Mouse (Mus musculus) embryonic facial prominence, embryonic 12.5 days (tissue): ENCODE data around the gene Ctnnd2. TPM values are rescaled to one million over a fixed set of nuclear protein-coding genes. Genes with fewer than 3 reads are reported as not detected.

Experiments
- ATAC-seq: fragments of 200-750 bp; cut with Nextera tagmentation; 2 replicates; pipeline ENCODE4 v1.8.0; 2017; ENCODE audit not compliant: insufficient number of reproducible peaks, insufficient read depth, low FRiP score, low TSS enrichment
- H3K27ac ChIP-seq: fragments of 300-500 bp; sonication (generic); 2 replicates; pipeline ENCODE4 v1.5.1; 2016; ENCODE audit warnings: mild to moderate bottlenecking
- H3K27me3 ChIP-seq: fragments of 300-500 bp; sonication (generic); 2 replicates; pipeline ENCODE4 v1.6.1; 2016; ENCODE audit warnings: mild to moderate bottlenecking, moderate library complexity
- H3K36me3 ChIP-seq: fragments of 300-500 bp; sonication (generic); 2 replicates; pipeline ENCODE4 v1.6.1; 2016; ENCODE audit warnings: mild to moderate bottlenecking
- H3K4me1 ChIP-seq: fragments of 300-500 bp; sonication (generic); 2 replicates; pipeline ENCODE4 v1.6.1; 2016
- H3K4me2 ChIP-seq: fragments of 300-500 bp; sonication (generic); replicated peaks from 2 replicates; pipeline ENCODE4 v1.6.1; 2016; ENCODE audit warnings: mild to moderate bottlenecking, moderate library complexity
- H3K4me3 ChIP-seq: fragments of 300-500 bp; sonication (generic); 2 replicates; pipeline ENCODE4 v1.5.1; 2016; ENCODE audit warnings: mild to moderate bottlenecking
- H3K9ac ChIP-seq: fragments of 300-500 bp; sonication (generic); 2 replicates; pipeline ENCODE4 v1.6.1; 2016; ENCODE audit warnings: mild to moderate bottlenecking, moderate library complexity
- H3K9me3 ChIP-seq: fragments of 300-500 bp; sonication (generic); 2 replicates; pipeline ENCODE4 v1.6.1; 2016; ENCODE audit warnings: mild to moderate bottlenecking, moderate library complexity
- WGBS: fragments of 180-500 bp; shearing (Covaris S2); methylation state at CpG from one replicate; pipeline ENCODE4 v1.1.7; 2016; 5-methylcytosine and 5-hydroxymethylcytosine counted together
- polyA plus RNA-seq: library from polyadenylated mRNA; unstranded; fragments of >200 nt; fragmentation: Nextera tagmentation; extraction: Ambion mirVana; gene quantifications from 2 replicates; pipeline ENCODE4 v1.2.1, GENCODE M21; 2016

Gene Ctnnd2
- polyA plus RNA-seq, 1 experiment from 2014 or later: 13.5 TPM

DNA sequence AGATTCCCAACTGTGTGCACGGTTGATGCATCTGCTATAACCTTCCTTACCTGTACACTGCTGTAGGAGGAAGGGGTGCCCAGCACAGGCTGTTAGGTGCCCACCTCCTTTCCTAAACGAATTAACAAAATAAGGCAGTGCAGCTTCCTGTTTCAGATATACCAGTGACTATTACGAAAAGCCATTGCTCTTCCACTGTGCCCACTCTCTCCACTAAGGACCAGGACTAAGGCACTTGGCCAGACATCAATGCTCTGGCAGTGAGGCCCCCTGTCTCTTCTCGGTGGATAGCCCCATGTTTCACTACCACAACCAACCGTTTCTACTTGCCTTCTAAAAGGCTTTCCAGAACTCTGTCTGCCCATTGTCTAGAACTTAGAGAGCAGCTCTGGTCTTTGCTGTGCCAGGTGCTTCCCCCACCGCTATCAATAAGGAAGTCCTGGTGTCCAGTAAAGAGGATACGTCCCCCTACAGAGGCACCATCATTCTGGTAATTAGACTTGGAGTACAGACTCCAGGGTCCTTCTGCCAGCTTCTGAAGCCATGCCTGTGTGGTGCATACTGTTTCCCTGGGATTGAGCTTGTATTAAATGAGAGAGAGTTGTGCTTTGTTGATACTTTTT is 459.8 kb downstream of the Ctnnd2 start:
- Histone ChIP-seq H3K4me3 (no peak overlapping the region), H3K9me3 (no peaks in the 10 kb centered on the region)
- 83% methylated on average over 7 of the region's 7 CpGs for WGBS

DNA sequence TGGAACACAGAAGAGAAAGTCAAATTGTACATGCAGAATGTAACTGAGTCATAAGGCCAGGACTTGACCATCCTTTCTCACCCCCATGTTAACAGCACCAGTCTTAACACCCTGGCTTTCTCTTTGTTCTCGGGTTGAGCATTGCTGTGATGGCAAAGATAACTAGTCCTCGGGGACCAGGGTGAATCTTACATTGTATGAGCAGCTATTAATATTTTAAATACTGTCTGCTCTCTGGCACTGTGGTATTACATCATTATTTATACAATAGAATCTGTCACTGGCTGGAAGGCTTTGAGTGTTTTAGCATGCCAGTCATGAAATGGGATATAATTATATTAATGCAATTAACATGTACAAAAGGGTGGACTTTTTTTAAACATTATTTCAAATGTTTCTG is 461.5 kb downstream of the Ctnnd2 start:
- 60% methylated on average over 2 of the region's 2 CpGs for WGBS
- H3K4me3 ChIP-seq: no peak overlapping the region
- ATAC-seq: no peak
- no peak overlapping the region for H3K27ac ChIP-seq
- H3K4me2 ChIP-seq: no peak overlapping the region
- H3K36me3 ChIP-seq: no peaks in the 10 kb centered on the region
- H3K4me1 ChIP-seq: no peaks in the 10 kb centered on the region
- H3K9ac ChIP-seq: no peak overlapping the region
- no peaks in the 10 kb centered on the region for H3K27me3 ChIP-seq
- no peaks in the 10 kb centered on the region for H3K9me3 ChIP-seq

More for the DNA sequence above, 459.8 kb downstream of the Ctnnd2 start:
- Histone ChIP-seq H3K4me2 (no peak overlapping the region), H3K36me3 (no peaks in the 10 kb centered on the region), H3K9ac (no peak overlapping the region), H3K4me1 (no peaks in the 10 kb centered on the region), H3K27ac (no peak overlapping the region), H3K27me3 (no peaks in the 10 kb centered on the region)
- no peak for ATAC-seq

DNA sequence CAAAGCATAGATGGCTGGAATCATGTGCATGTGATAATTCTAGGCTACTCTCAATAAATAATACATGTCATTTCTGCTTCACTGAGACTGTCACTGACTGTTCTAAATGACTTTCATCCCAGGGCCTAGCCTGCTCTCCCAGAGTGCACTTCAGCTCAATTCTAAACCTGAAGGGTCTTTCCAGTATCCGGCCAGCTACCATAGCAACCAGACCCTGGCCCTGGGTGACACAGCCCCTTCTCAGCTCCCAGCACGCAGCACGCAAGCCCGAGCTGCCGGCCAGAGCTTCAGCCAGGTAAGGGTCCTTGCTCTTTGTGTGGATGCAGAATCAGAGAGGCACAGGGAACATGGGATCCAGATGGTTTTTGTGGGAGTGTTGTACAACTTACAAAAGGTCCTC is 462.1 kb downstream of the Ctnnd2 start:
- no peak overlapping the region for H3K27ac ChIP-seq
- no peaks in the 10 kb centered on the region for H3K36me3 ChIP-seq
- no peak overlapping the region for H3K4me2 ChIP-seq
- no peak overlapping the region for H3K9ac ChIP-seq
- 35% methylated on average over 5 of the region's 5 CpGs for WGBS
- H3K4me1 ChIP-seq: no peaks in the 10 kb centered on the region
- H3K9me3 ChIP-seq: no peaks in the 10 kb centered on the region
- H3K27me3 ChIP-seq: no peaks in the 10 kb centered on the region
- H3K4me3 ChIP-seq: no peak overlapping the region
- no peak for ATAC-seq

DNA sequence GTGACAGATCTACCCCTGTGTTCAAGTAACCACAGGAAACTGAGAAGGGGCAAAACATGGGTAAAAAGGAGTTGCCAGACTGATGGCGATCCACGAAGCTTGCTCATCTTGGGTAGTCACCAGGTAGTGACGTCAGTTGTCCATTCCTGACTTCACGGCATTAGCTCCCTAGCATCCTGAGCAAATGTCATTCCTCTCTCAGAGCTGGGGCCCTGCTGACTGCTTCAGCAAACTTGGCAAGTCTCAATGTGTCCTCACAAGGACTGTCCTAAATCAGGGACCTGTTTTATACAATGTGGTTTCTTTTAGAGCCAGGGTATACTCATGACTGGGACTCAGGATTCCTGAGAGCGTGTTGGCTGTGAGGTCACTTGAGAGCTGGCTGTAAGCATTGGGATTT is 468.3 kb downstream of the Ctnnd2 start:
- no peak overlapping the region for H3K27ac ChIP-seq
- 89% methylated on average over 5 of the region's 5 CpGs for WGBS
- no peak for ATAC-seq

DNA sequence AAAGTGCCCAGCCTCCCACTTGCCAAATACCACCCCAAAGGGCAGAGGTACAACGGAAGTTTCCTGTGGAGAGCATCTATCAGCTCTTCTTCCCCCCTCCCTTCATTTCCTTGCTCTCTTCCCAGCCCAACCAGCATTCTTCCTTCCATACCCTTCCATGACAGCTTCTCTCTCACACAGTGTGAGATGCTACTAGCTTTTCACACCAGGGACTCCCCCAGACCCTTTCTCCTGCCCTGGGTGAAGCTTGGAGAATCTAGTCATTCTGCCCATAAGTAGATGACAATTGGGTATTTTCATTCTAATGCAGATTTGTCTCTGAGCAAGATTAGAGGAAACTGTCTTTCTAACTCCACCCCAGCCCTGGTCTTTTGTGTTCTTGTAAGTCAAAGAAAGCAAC is 473.3 kb downstream of the Ctnnd2 start:
- Histone ChIP-seq H3K27ac (no peak overlapping the region), H3K9ac (no peak overlapping the region), H3K4me3 (no peak overlapping the region), H3K4me2 (no peak overlapping the region), H3K9me3 (no peaks in the 10 kb centered on the region), H3K4me1 (peaks cover 3% of the 10 kb centered on the region; the same call in 1 of the 2 replicates), H3K36me3 (no peaks in the 10 kb centered on the region), H3K27me3 (peaks cover 35% of the 10 kb centered on the region)
- 32% methylated on average over 1 of the region's 1 CpGs for WGBS
- no peak for ATAC-seq

More for the DNA sequence above, 468.3 kb downstream of the Ctnnd2 start:
- Histone ChIP-seq H3K4me2 (no peak overlapping the region), H3K4me1 (no peaks in the 10 kb centered on the region), H3K36me3 (no peaks in the 10 kb centered on the region), H3K9me3 (no peaks in the 10 kb centered on the region), H3K27me3 (peaks cover 7% of the 10 kb centered on the region), H3K4me3 (no peak overlapping the region), H3K9ac (no peak overlapping the region)

DNA sequence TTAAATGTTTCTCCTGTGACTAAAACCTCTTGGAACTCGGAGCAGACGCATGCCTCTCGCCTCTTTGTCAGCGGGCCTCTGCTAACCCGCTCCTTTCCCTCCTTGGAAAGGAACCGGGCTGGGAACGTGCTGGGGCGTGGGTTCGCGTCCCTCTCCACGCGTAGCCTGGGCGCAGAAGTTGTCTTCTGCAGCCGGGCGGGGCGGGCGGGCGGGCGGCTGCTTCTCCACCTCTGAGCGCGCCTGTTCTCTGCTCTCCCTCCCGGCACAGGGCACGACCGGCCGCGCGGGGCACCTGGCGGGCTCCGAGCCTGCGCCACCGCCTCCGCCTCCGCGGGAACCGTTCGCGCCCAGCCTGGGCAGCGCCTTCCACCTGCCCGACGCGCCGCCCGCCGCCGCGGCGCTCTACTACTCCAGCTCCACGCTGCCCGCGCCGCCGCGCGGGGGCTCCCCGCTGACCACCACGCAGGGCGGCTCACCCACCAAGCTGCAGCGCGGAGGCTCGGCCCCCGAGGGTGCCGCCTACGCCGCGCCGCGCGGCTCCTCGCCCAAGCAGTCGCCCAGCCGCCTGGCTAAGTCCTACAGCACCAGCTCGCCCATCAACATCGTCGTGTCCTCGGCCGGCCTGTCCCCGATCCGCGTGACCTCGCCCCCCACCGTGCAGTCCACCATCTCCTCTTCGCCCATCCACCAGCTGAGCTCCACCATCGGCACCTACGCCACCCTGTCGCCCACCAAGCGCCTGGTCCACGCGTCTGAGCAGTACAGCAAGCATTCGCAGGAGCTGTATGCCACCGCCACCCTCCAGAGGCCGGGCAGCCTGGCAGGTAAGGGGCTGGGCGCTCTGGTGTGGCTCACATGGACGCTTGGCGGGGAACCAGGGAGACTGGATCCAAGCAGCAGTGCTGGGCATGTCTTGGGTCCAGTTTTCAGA is 474.4 kb downstream of the Ctnnd2 start:
- Histone ChIP-seq H3K4me1 (peaks cover 3% of the 10 kb centered on the region; the same call in 1 of the 2 replicates), H3K27ac (no peak overlapping the region), H3K4me3 (peak overlapping the region; percentile 57), H3K9me3 (no peaks in the 10 kb centered on the region), H3K27me3 (peaks cover 35% of the 10 kb centered on the region), H3K36me3 (no peaks in the 10 kb centered on the region), H3K9ac (peak overlapping the region; percentile 62), H3K4me2 (peak overlapping the region; percentile 98)
- ATAC-seq: 0 out of 2 replicates have a peak, but pooled peaks have one; percentile 58
- WGBS: 1% methylated on average over 94 of the region's 94 CpGs

DNA sequence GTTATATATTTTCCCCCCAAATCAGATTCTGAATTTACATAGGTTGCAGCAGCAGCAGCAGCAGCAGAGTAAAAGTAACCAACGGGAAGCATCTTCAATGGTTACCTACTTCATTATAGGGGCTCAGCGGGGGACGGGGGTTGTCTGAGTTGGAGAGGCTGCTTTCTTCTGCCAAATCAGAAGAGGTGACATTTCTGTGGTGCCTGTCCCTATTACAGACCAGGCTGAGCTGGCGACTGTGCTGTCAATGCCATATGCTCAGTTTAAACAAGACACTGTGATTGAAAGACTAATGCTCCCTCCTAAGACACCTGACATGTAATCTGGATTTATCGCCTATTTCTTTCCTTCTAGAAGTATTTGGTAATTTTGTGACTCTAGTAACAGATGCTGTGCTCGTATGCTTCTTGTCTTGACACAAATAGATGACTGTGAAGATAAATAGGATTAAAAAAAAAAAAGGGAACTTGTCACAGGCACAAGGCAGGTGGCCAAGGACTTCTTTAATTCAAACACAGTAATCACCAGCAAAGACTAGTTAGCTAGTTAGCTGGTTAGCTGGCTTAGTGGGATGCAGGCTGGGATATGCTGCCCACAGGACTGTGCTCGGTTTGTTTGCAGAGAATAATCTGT is 475.4 kb downstream of the Ctnnd2 start:
- Histone ChIP-seq H3K9me3 (no peaks in the 10 kb centered on the region), H3K27me3 (peaks cover 35% of the 10 kb centered on the region)

DNA sequence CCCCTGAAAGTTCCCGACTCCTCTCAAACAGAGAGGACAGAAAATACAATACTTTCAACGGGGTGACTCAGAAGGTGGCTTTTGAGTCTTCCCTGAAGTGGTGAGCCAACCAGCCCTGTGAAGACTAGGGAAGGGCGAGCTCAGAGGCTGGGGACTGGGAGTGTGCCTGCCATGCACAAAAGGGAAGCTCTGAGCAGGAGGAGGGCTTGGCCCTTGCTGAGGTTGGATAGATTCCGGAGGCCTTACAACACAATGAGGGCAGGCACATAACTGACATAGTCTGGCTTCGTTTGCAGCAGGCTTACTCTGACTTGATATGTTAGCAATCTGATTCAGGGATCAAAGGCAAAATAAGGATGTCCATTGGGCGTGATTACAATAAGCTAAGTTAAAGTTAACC is 477.6 kb downstream of the Ctnnd2 start:
- H3K4me2 ChIP-seq: no peak overlapping the region
- WGBS: 61% methylated on average over 6 of the region's 6 CpGs
- H3K27ac ChIP-seq: no peak overlapping the region
- H3K36me3 ChIP-seq: no peaks in the 10 kb centered on the region
- H3K9me3 ChIP-seq: no peaks in the 10 kb centered on the region
- peaks cover 3% of the 10 kb centered on the region; the same call in 1 of the 2 replicates for H3K4me1 ChIP-seq
- no peak overlapping the region for H3K9ac ChIP-seq
- no peak overlapping the region for H3K4me3 ChIP-seq
- no peak for ATAC-seq
- peaks cover 35% of the 10 kb centered on the region for H3K27me3 ChIP-seq

More for the DNA sequence above, 475.4 kb downstream of the Ctnnd2 start:
- no peaks in the 10 kb centered on the region for H3K36me3 ChIP-seq
- peak overlapping the region; percentile 57; the same call in 1 of the 2 replicates for H3K4me3 ChIP-seq
- no peak overlapping the region for H3K9ac ChIP-seq
- ATAC-seq: no peak
- no peak overlapping the region for H3K27ac ChIP-seq
- 49% methylated on average over 7 of the region's 7 CpGs for WGBS
- no peak overlapping the region; the same call in 1 of the 2 replicates for H3K4me2 ChIP-seq
- peaks cover 3% of the 10 kb centered on the region; the same call in 1 of the 2 replicates for H3K4me1 ChIP-seq

DNA sequence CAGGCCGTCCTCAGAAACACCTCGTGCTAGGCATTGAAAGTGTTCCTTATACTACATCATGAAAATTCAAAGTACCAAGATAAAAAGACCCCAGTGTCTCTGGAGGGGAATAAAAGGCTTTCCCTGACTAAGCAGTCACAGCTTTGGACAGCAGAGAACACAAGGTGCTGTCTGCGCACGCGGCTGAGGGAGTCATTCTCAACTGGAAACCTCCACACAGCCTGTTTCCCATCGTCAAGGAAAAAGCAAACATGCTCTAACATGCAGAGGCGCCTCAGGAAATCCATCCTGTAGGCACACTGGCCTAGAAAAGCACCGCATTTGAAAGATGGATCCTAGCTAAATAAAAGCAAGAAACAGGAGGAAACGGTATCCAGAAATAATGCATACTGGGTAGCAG is 483.0 kb downstream of the Ctnnd2 start:
- H3K27ac ChIP-seq: no peak overlapping the region
- no peaks in the 10 kb centered on the region for H3K27me3 ChIP-seq
- no peaks in the 10 kb centered on the region for H3K9me3 ChIP-seq
- H3K4me3 ChIP-seq: no peak overlapping the region
- no peaks in the 10 kb centered on the region for H3K4me1 ChIP-seq
- ATAC-seq: no peak
- H3K9ac ChIP-seq: no peak overlapping the region
- no peaks in the 10 kb centered on the region for H3K36me3 ChIP-seq
- H3K4me2 ChIP-seq: no peak overlapping the region
- WGBS: 72% methylated on average over 9 of the region's 9 CpGs

DNA sequence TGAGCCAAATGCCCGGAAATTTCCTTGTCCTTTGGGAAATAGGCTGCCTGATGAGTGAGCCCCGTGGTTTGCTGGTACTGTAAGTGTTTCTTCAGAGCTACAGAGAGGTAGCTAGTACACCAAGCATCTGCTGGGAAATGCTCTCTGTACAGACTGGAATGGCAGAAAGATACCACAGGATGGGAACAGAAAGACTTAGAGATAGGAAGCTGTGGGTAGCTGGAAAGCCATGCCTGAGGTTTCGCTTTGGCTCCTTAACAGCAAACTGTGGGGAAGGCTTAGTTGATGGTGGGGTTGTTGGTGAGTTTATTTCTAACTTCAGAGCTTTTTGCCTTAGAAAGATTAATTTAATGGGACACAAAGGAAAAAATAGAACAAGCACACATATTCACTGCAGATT is 485.2 kb downstream of the Ctnnd2 start:
- Histone ChIP-seq H3K9ac (no peak overlapping the region), H3K9me3 (no peaks in the 10 kb centered on the region), H3K36me3 (no peaks in the 10 kb centered on the region), H3K4me2 (no peak overlapping the region), H3K4me3 (no peak overlapping the region), H3K4me1 (no peaks in the 10 kb centered on the region), H3K27me3 (no peaks in the 10 kb centered on the region), H3K27ac (no peak overlapping the region)
- ATAC-seq: no peak
- 72% methylated on average over 3 of the region's 3 CpGs for WGBS

DNA sequence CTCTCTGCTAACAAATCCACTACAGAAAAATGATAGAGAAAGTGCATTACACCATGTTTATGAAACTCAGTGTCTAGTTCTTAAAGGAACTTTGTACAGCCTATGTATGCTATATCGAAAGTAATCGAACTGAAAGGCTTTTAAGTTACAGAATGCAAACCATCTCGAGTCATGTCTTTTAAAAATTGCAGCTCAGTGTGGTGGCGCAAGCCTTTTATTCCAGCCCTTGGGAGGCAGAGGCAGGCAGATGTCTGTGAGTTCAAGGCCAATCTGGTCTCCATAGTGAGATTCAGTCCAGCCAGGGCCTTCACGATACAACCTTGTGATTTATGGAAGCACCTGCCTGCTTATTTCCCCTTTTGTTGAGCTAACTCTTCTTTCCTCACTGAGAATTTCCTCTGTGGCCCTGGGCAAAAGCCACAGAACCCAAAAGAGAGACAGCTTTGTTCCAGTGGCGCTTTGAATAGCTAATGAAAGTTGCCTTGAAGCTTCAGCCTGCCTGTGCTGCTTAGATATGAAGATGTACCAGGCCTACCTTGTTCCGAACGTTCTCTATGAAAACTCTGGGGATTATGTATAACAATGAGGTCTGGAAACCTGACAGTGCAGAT is 488.3 kb downstream of the Ctnnd2 start:
- Histone ChIP-seq H3K4me3 (no peak overlapping the region), H3K9ac (no peak overlapping the region), H3K36me3 (no peaks in the 10 kb centered on the region), H3K4me2 (no peak overlapping the region), H3K27ac (no peak overlapping the region), H3K27me3 (no peaks in the 10 kb centered on the region), H3K9me3 (no peaks in the 10 kb centered on the region), H3K4me1 (no peaks in the 10 kb centered on the region)
- WGBS: 80% methylated on average over 8 of the region's 8 CpGs
- no peak for ATAC-seq
